Mouse (Mus musculus) cortical plate, adult 2 months (tissue): Measurements from ENCODE around the gene Ier2.

Source experiments
- CTCF ChIP-seq: fragments of 200-500 bp; IDR thresholded peaks from 2 replicates; pipeline ENCODE4 v1.5.1; 2011; ENCODE audit warnings: mild to moderate bottlenecking, control low read depth, low read length; ENCODE audit not compliant: insufficient read depth; ENCODE audit errors: extremely low read depth
- POLR2A ChIP-seq: fragments of 200-500 bp; IDR thresholded peaks from 2 replicates; pipeline ENCODE4 v1.6.1; 2011; ENCODE audit warnings: mild to moderate bottlenecking, low read length, control low read depth; ENCODE audit not compliant: insufficient read depth; ENCODE audit errors: extremely low read depth

GRCm38 (mm10) chr8:84646800-84647199, 15.9 kb downstream of the Ier2 start:
- TF ChIP-seq POLR2A (no peak), CTCF (no peak)
